Mouse (Mus musculus) c-Kit-positive CD71-negative TER-119-negative erythroid progenitor cells, embryonic 14.5 days (primary cell): ENCODE measurements at regions not wholly inside any gene's neighbourhood (a gene's known extent, or its start where the extent isn't known, plus 50 kb on each side); places are given as distances from the start of the nearest gene placed in this dataset.

Source experiments
- DNase-seq: peaks from one replicate; pipeline ENCODE4 v3.0.0-alpha.2; 2013; ENCODE audit warnings: low read depth

- no peak for DNase-seq
Observed at GRCm38 (mm10) chr4:99348674-99349073, 53.0 kb downstream of the Gm12689 start.

- DNase-seq: no peak
Observed at GRCm38 (mm10) chr4:99353122-99353774, 57.5 kb downstream of the Gm12689 start.

- DNase-seq: no peak
Observed at GRCm38 (mm10) chr4:99354241-99354640, 58.5 kb downstream of the Gm12689 start.

GRCm38 (mm10) chr4:99354835-99355234 is 59.1 kb downstream of the Gm12689 start:
- no peak for DNase-seq

GRCm38 (mm10) chr4:99368036-99368435 is 72.3 kb downstream of the Gm12689 start:
- DNase-seq: no peak

- DNase-seq: no peak
Observed at GRCm38 (mm10) chr4:99371162-99371561, 75.5 kb downstream of the Gm12689 start.

- no peak for DNase-seq
Observed at GRCm38 (mm10) chr4:99376171-99376570, 80.5 kb downstream of the Gm12689 start.

- DNase-seq: no peak
Observed at GRCm38 (mm10) chr4:99376911-99377310, 81.2 kb downstream of the Gm12689 start.

- no peak for DNase-seq
Observed at GRCm38 (mm10) chr4:99379983-99380382, 84.3 kb downstream of the Gm12689 start.

GRCm38 (mm10) chr4:99385381-99385780 is 89.7 kb downstream of the Gm12689 start:
- no peak for DNase-seq

GRCm38 (mm10) chr4:99389428-99389827 is 93.7 kb downstream of the Gm12689 start:
- DNase-seq: no peak

GRCm38 (mm10) chr4:99392986-99393385 is 97.3 kb downstream of the Gm12689 start:
- DNase-seq: no peak

- no peak for DNase-seq
Observed at GRCm38 (mm10) chr4:99394244-99394643, 98.5 kb downstream of the Gm12689 start.

- DNase-seq: no peak
Observed at GRCm38 (mm10) chr4:99407466-99407865, 111.8 kb downstream of the Gm12689 start.

- no peak for DNase-seq
Observed at GRCm38 (mm10) chr4:99423449-99423848, 127.7 kb downstream of the Gm12689 start.

GRCm38 (mm10) chr4:99445077-99445754 is 149.5 kb downstream of the Gm12689 start:
- no peak for DNase-seq

- DNase-seq: no peak
Observed at GRCm38 (mm10) chr4:99445755-99446128, 150.0 kb downstream of the Gm12689 start.

- DNase-seq: no peak
Observed at GRCm38 (mm10) chr4:99458984-99459383, 163.3 kb downstream of the Gm12689 start.

- DNase-seq: no peak
Observed at GRCm38 (mm10) chr4:99459436-99459835, 163.7 kb downstream of the Gm12689 start.

GRCm38 (mm10) chr4:99465493-99465892 is 169.8 kb downstream of the Gm12689 start:
- DNase-seq: no peak

GRCm38 (mm10) chr4:99475701-99476218 is 180.1 kb downstream of the Gm12689 start:
- no peak for DNase-seq

GRCm38 (mm10) chr4:99484271-99484670 is 171.8 kb upstream of the Foxd3 start:
- DNase-seq: no peak
